Mouse (Mus musculus) heart, embryonic 12.5 days (tissue): ENCODE measurements around the gene Isoc2a. TPM values are rescaled to one million over a fixed set of nuclear protein-coding genes. Genes with fewer than 3 reads are reported as not detected.

Source experiments
- ATAC-seq: fragments of 200-750 bp; cut with Nextera tagmentation; 2 replicates; pipeline ENCODE4 v1.8.0; 2017; ENCODE audit warnings: moderate TSS enrichment, moderate library complexity; ENCODE audit not compliant: insufficient number of reproducible peaks, low FRiP score
- H3K27ac ChIP-seq: fragments of 300-500 bp; sonication (generic); 2 replicates; pipeline ENCODE4 v1.5.1; 2016; ENCODE audit warnings: mild to moderate bottlenecking, moderate library complexity; ENCODE audit not compliant: poor library complexity, severe bottlenecking
- H3K27me3 ChIP-seq: fragments of 300-500 bp; sonication (generic); replicated peaks from 2 replicates; pipeline ENCODE4 v1.6.1; 2016; ENCODE audit warnings: mild to moderate bottlenecking, moderate library complexity
- H3K36me3 ChIP-seq: fragments of 300-500 bp; sonication (generic); 2 replicates; pipeline ENCODE4 v1.6.1; 2016; ENCODE audit warnings: mild to moderate bottlenecking, moderate library complexity
- H3K4me1 ChIP-seq: fragments of 300-500 bp; sonication (generic); replicated peaks from 2 replicates; pipeline ENCODE4 v1.6.1; 2016; ENCODE audit warnings: mild to moderate bottlenecking
- H3K4me2 ChIP-seq: fragments of 300-500 bp; sonication (generic); 2 replicates; pipeline ENCODE4 v1.6.1; 2016; ENCODE audit warnings: mild to moderate bottlenecking, moderate library complexity
- H3K4me3 ChIP-seq: fragments of 300-500 bp; sonication (generic); 2 replicates; pipeline ENCODE4 v1.5.1; 2016; ENCODE audit warnings: mild to moderate bottlenecking
- H3K9ac ChIP-seq: fragments of 300-500 bp; sonication (generic); 2 replicates; pipeline ENCODE4 v1.6.1; 2016; ENCODE audit warnings: mild to moderate bottlenecking, moderate library complexity
- H3K9me3 ChIP-seq: fragments of 300-500 bp; sonication (generic); replicated peaks from 2 replicates; pipeline ENCODE4 v1.6.1; 2016; ENCODE audit warnings: mild to moderate bottlenecking, moderate library complexity
- WGBS: fragments of 180-500 bp; shearing (Covaris S2); methylation state at CpG from one replicate; pipeline ENCODE4 v1.1.7; 2016; 5-methylcytosine and 5-hydroxymethylcytosine counted together
- polyA plus RNA-seq: library from polyadenylated mRNA; unstranded; fragments of >200 nt; fragmentation: Nextera tagmentation; extraction: Ambion mirVana; gene quantifications from 2 replicates; pipeline ENCODE4 v1.2.1, GENCODE M21; 2016

Isoc2a gene
- polyA plus RNA-seq: 0.74 and 1.0 TPM in 2 replicates

DNA sequence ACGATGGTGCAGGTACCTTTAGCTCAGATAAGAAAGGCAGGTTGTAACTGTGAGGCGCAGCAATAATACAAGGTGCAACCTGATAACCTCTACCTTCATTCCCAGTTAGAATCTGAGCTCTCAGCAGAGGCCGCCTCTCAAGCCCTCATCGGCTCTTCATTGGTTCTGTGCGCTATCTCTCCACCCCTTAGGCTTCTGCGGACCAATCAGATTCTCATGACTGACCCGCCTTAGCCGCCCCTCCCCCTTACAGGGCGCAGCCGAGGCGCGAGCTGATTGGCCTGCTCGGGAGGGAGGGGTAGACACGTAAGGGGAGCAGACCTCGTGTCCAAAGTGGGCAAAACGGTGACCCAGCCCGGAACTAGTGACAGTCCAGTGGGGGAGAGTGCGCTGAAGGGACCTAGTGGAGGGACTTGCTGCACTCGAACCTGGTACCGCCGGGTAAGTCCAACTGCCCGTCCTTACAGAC lies at the start of gene Isoc2a:
TSS of gene Isoc2a (plus strand) at position 401 of the 469 bp plus-strand sequence.
- no peak within 1 kb of the TSS for H3K27ac ChIP-seq
- H3K27me3 ChIP-seq: no peaks in the 10 kb centered on the region
- peak; percentile 100 for ATAC-seq
- H3K4me2 ChIP-seq: peak within 1 kb of the TSS; percentile 90
- no peaks in the 10 kb centered on the region for H3K36me3 ChIP-seq
- WGBS: 0% methylated on average over 22 of the region's 22 CpGs
- H3K9me3 ChIP-seq: 0 out of 2 replicates have a peak, but pooled peaks cover 4% of the 10 kb centered on the region
- peak within 1 kb of the TSS; percentile 62 for H3K4me3 ChIP-seq
- H3K9ac ChIP-seq: peak within 1 kb of the TSS; percentile 76
- peaks cover 13% of the 10 kb centered on the region for H3K4me1 ChIP-seq

DNA sequence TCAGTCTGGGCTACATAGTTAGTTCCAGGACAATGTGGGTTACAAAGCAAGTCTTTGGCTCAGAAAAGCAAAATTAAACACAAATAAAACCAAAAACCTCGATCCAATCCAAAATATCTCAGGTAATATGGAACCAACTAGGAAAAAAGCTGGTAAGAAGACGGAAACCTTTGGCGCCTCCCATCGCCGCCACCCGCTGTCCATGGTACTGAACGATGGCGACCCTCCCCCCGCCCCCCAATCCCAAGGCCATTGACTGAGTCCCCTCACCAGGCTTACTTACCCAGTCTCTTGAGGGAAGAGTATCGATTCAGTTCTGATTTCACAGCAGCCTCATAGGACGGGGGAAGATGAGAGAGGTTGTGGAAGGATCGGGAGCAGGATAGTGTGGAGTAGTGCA lies 46.5 kb upstream of the Isoc2a start:
- Histone ChIP-seq H3K27me3 (peaks cover 61% of the 10 kb centered on the region), H3K27ac (no peak overlapping the region), H3K9ac (no peak overlapping the region), H3K4me2 (no peak overlapping the region), H3K9me3 (no peaks in the 10 kb centered on the region), H3K4me3 (no peak overlapping the region), H3K36me3 (no peaks in the 10 kb centered on the region), H3K4me1 (no peaks in the 10 kb centered on the region)
- no peak for ATAC-seq
- WGBS: 3% methylated on average over 12 of the region's 12 CpGs

DNA sequence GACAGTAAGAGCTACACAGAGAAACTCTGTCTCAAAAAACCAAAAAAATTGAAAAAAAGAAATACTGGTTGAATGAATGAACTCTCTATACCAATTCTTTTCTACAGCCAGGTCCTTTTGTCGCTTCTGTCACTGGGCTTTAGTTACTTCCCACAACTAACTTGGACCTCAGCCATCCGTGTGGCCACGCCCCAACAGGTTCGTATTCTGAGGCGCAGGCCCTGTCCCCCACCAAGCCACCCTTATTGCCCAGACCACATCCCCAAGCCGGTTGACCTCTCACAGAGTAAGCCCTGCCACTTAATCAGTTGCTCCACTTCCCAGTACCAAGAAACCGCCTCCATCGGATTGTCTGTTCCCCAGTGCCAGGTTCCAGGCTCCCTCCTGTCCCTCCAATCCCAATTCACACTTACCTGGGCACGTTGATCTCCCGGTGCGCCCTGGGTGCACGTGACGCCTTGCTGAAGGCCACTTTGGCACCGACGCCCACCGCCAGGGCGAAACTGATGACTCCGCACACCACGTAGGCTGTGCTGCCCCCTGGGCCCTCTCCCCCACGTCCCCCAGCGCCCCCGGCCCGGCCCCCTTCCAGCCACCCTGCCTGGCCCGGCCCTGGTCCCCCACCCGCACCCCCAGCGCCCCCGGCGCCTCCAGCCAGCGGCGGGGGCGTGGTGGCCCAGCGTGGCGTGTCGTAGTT lies 41.2 kb upstream of the Isoc2a start:
- peak overlapping the region; percentile 89 for H3K4me2 ChIP-seq
- peak overlapping the region; percentile 53 for H3K4me3 ChIP-seq
- no peaks in the 10 kb centered on the region for H3K36me3 ChIP-seq
- WGBS: 6% methylated on average over 34 of the region's 34 CpGs
- peaks cover 91% of the 10 kb centered on the region for H3K27me3 ChIP-seq
- H3K9ac ChIP-seq: peak overlapping the region; percentile 62
- H3K9me3 ChIP-seq: peaks cover 5% of the 10 kb centered on the region; the same call in 1 of the 2 replicates
- peak; percentile 36; the same call in 1 of the 2 replicates for ATAC-seq
- peaks cover 15% of the 10 kb centered on the region for H3K4me1 ChIP-seq
- H3K27ac ChIP-seq: no peak overlapping the region

DNA sequence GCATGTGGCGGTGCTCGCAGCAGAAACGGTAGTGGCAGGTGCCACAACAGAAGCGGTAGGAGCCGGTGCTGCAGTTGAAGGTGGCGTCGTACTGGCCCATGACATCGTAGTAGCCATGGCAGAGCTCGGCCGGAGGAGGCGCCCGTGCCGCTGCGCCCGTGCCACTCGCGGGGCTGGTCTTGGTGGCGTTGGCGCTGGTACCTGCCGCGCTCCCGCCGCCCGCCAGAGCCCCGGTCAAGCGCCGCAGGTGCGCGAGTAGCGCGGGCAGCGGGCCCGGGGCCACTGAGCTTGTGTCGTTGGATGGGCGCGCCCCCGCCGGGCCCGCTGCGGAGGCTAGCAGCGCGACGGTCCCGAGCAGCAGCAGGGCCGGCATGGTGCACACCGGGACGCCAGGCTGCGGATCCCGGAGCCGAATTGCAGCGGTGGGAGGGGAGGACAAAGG lies 40.6 kb upstream of the Isoc2a start:
- H3K4me1 ChIP-seq: peaks cover 15% of the 10 kb centered on the region
- peaks cover 91% of the 10 kb centered on the region for H3K27me3 ChIP-seq
- H3K4me3 ChIP-seq: peak overlapping the region; percentile 53
- no peak overlapping the region for H3K27ac ChIP-seq
- peak overlapping the region; percentile 62 for H3K9ac ChIP-seq
- peaks cover 5% of the 10 kb centered on the region; the same call in 1 of the 2 replicates for H3K9me3 ChIP-seq
- peak; percentile 49 for ATAC-seq
- no peaks in the 10 kb centered on the region for H3K36me3 ChIP-seq
- H3K4me2 ChIP-seq: peak overlapping the region; percentile 89
- 2% methylated on average over 51 of the region's 51 CpGs for WGBS

DNA sequence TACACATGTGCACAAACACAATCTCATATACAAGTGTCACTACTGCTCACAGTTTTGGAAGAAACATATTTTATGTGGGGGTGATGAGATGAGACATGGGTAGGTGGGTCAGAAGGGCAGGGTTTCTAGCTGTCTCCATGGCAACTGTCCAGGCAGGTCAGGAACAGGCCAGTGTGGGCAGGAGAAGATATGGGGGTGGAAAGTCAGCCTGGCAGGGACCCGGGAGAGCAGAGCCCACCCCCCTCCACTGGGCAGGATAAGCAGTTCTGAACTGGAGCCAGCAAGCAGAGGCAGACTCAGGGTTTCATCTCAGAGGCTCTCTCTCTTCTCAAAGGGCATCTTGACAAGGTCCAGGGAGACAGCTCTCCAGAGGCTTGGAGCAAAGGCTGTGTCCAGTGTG lies 39.3 kb upstream of the Isoc2a start:
- H3K36me3 ChIP-seq: no peaks in the 10 kb centered on the region
- peaks cover 5% of the 10 kb centered on the region; the same call in 1 of the 2 replicates for H3K9me3 ChIP-seq
- no peak overlapping the region for H3K4me2 ChIP-seq
- H3K9ac ChIP-seq: no peak overlapping the region
- peaks cover 19% of the 10 kb centered on the region for H3K4me1 ChIP-seq
- H3K27ac ChIP-seq: no peak overlapping the region
- ATAC-seq: no peak
- H3K27me3 ChIP-seq: peaks cover 95% of the 10 kb centered on the region
- WGBS: 21% methylated on average over 1 of the region's 1 CpGs
- H3K4me3 ChIP-seq: no peak overlapping the region

DNA sequence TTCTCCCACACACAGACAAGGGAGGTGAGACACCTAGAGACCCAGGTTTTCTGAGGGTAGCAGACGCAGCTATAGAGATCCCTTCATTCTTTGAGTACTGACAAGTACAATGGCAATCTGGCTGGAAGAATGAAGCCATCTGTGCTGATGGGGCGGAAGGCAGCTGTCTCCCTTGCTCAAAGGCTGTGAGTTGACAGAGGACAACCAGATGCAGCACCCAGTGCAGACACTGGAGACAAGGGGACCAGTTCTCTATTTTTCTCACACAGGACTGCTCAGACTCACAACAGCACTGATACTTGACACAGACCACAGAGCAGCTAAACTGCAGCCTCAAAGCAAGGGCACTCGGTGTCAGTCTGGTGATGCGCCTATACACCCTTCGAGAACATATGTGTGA lies 34.9 kb upstream of the Isoc2a start:
- H3K9ac ChIP-seq: no peak overlapping the region
- no peak overlapping the region for H3K4me3 ChIP-seq
- no peak overlapping the region for H3K27ac ChIP-seq
- no peaks in the 10 kb centered on the region for H3K36me3 ChIP-seq
- H3K4me2 ChIP-seq: no peak overlapping the region
- H3K4me1 ChIP-seq: peaks cover 31% of the 10 kb centered on the region
- peaks cover 11% of the 10 kb centered on the region for H3K9me3 ChIP-seq
- 57% methylated on average over 5 of the region's 5 CpGs for WGBS
- peaks cover 97% of the 10 kb centered on the region for H3K27me3 ChIP-seq
- no peak for ATAC-seq

DNA sequence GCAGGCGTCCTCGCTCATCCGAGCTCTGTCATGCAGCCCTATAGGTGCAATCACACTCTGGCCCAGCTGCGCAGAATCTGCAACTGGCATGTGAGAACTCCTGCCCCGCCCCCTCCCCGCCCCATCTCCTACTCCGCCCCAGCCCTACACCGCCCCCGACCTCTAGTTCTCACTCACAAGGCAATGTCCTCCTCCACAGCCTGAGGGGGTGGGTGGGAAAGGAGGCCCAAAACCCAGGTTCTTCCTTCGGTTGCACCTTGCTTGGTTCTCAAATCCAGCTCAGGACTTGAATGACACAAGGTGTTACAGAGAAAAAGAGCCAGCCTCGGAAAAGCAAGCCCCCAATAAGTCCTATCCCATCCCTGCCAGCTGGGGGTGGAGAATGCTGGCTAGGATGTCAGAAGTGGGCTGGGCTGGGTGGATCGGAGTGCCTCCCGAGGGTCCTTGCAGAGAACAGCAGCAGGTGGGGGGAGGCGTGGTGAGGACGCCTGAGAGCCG lies 34.3 kb upstream of the Isoc2a start:
- H3K4me1 ChIP-seq: peaks cover 29% of the 10 kb centered on the region
- no peak for ATAC-seq
- H3K27me3 ChIP-seq: peaks cover 97% of the 10 kb centered on the region
- H3K4me3 ChIP-seq: peak overlapping the region; percentile 24
- 2% methylated on average over 16 of the region's 16 CpGs for WGBS
- no peak overlapping the region for H3K27ac ChIP-seq
- peaks cover 13% of the 10 kb centered on the region; the same call in 1 of the 2 replicates for H3K9me3 ChIP-seq
- H3K9ac ChIP-seq: 0 out of 2 replicates have a peak overlapping the region, but pooled peaks have one; percentile 25
- peak overlapping the region; percentile 73 for H3K4me2 ChIP-seq
- no peaks in the 10 kb centered on the region for H3K36me3 ChIP-seq

DNA sequence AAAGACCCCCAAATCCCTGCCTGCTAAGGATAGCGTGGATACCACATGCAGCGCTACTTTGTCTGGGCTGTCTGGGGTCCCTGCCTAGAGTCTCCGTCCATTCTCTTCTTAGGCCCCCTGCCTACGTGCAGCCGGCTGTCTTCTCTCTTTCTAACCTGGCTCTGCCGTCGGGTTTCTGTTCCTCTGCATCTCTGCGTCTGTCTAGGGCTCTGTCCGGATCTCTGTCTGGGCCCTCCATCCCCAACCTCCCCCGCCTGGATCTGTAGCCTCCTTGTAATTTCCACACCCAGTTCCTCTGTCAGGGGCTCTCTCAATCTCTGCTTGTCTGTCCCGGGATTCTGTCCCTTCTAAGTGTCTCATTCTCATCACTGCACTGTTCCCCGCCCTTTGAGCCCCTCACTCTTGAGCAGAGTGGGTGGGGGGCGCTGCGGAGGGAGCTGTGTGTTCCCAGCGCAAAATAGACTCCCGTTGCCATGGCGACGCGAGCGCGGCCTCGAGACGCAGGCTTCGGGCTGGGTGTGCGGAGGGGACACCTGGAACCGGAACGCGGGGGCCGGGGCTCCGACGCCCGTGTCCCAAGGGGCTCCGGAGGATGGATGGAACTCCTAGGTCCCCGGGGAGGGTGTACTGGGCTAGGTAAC lies 33.2 kb upstream of the Isoc2a start:
- H3K4me3 ChIP-seq: peak overlapping the region; percentile 43
- 0 out of 2 replicates have a peak, but pooled peaks have one; percentile 41 for ATAC-seq
- no peak overlapping the region for H3K27ac ChIP-seq
- WGBS: under 1% methylated on average over 34 of the region's 34 CpGs
- no peaks in the 10 kb centered on the region for H3K36me3 ChIP-seq
- peaks cover 26% of the 10 kb centered on the region for H3K4me1 ChIP-seq
- H3K9me3 ChIP-seq: peaks cover 13% of the 10 kb centered on the region; the same call in 1 of the 2 replicates
- peak overlapping the region; percentile 23; the same call in 1 of the 2 replicates for H3K9ac ChIP-seq
- peak overlapping the region; percentile 73 for H3K4me2 ChIP-seq
- H3K27me3 ChIP-seq: peaks cover 93% of the 10 kb centered on the region

DNA sequence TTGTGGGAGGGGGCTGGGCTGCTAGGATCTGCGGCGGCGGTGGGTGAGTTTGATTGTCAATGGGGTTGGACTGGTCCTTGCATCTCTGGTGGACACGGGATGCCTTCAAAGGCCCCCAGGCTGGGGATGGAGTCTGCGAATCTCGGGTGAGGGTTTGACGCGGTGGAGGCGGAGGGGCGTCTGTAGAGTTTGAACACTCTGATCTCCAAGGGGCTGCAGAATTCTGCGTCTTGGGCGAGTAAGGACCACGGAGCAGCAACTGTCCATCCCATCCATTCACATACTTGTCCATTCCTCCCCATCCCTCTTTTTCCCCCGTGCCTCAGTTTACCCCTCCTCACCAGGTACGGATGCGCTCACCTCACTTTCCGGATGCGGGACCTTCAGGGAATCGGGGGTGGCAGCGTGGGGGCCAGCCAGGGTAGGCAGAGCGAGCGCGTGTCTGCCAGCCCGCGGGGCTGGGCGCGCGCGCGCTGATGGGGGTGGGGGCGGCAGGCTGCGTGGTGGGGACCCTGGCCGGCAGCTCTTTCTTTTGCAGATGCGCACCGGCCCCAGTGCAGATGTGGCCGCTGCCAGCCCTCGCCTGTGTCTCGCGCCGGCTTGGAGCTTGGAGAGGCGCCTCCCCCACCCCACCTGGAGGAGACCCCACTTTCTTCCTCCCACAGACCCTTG lies 32.6 kb upstream of the Isoc2a start, which contains the start of gene Shisa7:
TSS of gene Shisa7 (minus strand) at position 452 of the 672 bp plus-strand sequence.
- H3K4me1 ChIP-seq: peaks cover 26% of the 10 kb centered on the region
- ATAC-seq: no peak
- H3K4me2 ChIP-seq: peak within 1 kb of the TSS; percentile 73
- peak within 1 kb of the TSS; percentile 40; the same call in 1 of the 2 replicates for H3K9ac ChIP-seq
- H3K36me3 ChIP-seq: no peaks in the 10 kb centered on the region
- peaks cover 13% of the 10 kb centered on the region; the same call in 1 of the 2 replicates for H3K9me3 ChIP-seq
- peak within 1 kb of the TSS; percentile 43 for H3K4me3 ChIP-seq
- H3K27ac ChIP-seq: no peak within 1 kb of the TSS
- H3K27me3 ChIP-seq: peaks cover 92% of the 10 kb centered on the region
- 2% methylated on average over 39 of the region's 41 CpGs for WGBS

DNA sequence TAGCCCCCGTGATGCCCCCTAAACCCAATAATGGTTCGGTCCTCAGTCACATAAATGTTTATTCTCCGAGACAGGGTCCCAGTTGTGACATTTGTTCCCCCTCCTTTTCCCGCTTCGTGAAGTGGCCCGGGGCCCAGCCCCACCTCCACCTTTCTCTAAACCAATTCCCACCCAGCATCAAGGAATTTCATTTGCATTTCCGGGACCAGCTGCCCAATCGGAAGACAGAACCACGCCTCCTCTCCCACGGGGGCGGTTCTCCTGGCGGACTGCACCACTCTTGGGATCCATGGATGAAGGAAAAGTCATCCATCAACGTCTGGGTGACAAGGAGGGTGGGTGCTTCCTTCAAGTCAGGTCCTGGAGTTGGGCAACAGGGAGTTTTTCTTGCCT lies 32.0 kb upstream of the Isoc2a start:
- 1% methylated on average over 13 of the region's 13 CpGs for WGBS
- Histone ChIP-seq H3K4me1 (peaks cover 26% of the 10 kb centered on the region), H3K36me3 (no peaks in the 10 kb centered on the region), H3K4me2 (peak overlapping the region; percentile 73), H3K27ac (no peak overlapping the region), H3K4me3 (peak overlapping the region; percentile 43), H3K27me3 (peaks cover 91% of the 10 kb centered on the region), H3K9ac (no peak overlapping the region), H3K9me3 (peaks cover 13% of the 10 kb centered on the region; the same call in 1 of the 2 replicates)
- ATAC-seq: no peak; the same call in 1 of the 2 replicates
